Mouse (Mus musculus) left cerebral cortex, postnatal 25 days (tissue): ENCODE results near the gene Dync1i2. TPM values are rescaled to one million over a fixed set of nuclear protein-coding genes. Genes with fewer than 3 reads are reported as not detected.

Source experiments
- DNase-seq, 2 experiments: peaks; one replicate each; pipeline ENCODE4 v3.0.0; 2022; ENCODE audit warnings: low spot score in 2 of 2, mixed read lengths in 1 of 2
- intact Hi-C: fragments of 180-260 bp; cut with DNase I; formaldehyde crosslinking; loops from one replicate; pipeline ENCODE4 v1.15.1; 2025
- total RNA-seq, 2 experiments: library from RNA; stranded (reverse); gene quantifications; 2 replicates each; pipeline ENCODE4 v1.2.3; 2021

Gene Dync1i2
- total RNA-seq, 2 experiments from 2014 or later = 134 to 135 TPM

- DNase-seq = no peak
- intact Hi-C loops = no loop called here
Observed at GRCm38 (mm10) chr2:71306357-71306756, 94.9 kb downstream of the Dync1i2 start.

DNA sequence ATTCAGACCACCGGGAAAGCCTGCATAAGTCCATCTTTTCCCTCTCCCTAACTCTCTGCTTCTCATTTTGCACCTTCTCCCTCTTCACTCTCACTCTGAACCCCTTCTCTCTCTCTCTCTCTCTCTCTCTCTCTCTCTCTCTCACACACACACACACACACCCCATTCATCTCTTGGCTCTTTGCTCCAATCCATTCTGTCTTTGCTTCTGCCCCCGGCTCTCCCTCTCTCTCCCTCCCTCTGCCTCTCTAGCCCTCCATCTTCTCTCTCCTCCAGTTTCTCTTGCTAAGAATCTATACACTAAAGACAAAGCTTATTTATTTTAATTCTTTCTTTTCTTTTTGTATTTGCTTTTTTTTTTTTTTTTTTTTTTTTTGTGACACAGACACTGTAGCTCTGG, 98.2 kb downstream of the Dync1i2 start:
- DNase-seq = no peak
- intact Hi-C loops = no loop called here

- no peak for DNase-seq
- intact Hi-C loops = no loop called here
Observed at GRCm38 (mm10) chr2:71312067-71312466, 100.6 kb downstream of the Dync1i2 start.

Other genes starting within 250 kb of the Dync1i2 start
- gene Dcaf17, start 156.4 kb upstream of the Dync1i2 start, total RNA-seq = 10 to 100 TPM; 11.6 to 16.9 TPM
- gene Mettl8, start 156.1 kb upstream of the Dync1i2 start, total RNA-seq = 10 to 100 TPM; 12.6 to 13.6 TPM
- 1 to 10 TPM; 2.0 to 2.2 TPM for gene Cybrd1, start 93.8 kb upstream of the Dync1i2 start, total RNA-seq
- gene Slc25a12, start 156.0 kb downstream of the Dync1i2 start, total RNA-seq = 100 to 1,000 TPM; 147 to 160 TPM
- 10 to 100 TPM; 16.8 to 18.1 TPM for gene Hat1, start 177.3 kb downstream of the Dync1i2 start, total RNA-seq
- 10 to 100 TPM; 14.8 to 18.9 TPM for gene Metap1d, start 241.6 kb downstream of the Dync1i2 start, total RNA-seq